Mouse (Mus musculus): ENCODE measurements around the gene Nr6a1. TPM values are rescaled to one million over a fixed set of nuclear protein-coding genes. Genes with fewer than 3 reads are reported as not detected.

The Nr6a1 gene
- polyA plus RNA-seq, 1 experiment: 0.74 TPM

DNA sequence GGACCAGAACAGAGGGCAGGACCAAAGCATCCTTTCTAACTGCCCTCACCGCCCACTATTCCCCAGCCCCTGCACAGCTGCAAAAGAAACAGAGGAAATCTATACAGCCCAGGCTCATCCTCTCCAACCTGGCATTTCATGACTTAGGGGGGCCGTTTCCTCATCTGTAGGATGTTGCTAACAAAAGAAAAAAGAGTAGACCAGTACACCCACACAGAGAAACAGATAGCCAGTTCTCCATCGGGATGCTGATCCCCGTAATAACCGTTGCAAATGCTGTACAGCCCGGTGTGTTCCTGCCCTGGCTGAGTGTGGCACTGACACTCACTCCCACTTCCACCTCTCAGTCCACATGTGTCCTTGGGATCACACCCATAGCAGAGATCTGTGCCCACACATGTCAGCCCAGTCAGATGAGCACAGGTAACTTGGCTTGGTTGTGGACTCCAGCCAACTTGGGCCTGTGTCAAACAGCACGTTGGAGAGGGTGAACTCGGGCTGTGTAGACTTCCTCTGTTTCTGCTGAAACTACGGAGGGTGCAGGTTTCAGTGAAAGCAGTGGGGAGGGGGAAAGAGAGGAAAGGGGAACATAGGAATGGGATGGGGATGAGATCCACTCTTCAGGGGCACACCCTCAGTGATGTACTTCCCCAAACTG, 9.4 kb upstream of the Nr6a1 start:
- no peak overlapping the region for H3ac ChIP-seq (ENCODE audit: control insufficient read depth, insufficient read length, low read depth)
- H3K4me3 ChIP-seq (ENCODE audit: insufficient read depth, poor library complexity, severe bottlenecking): no peak overlapping the region
- H3K36me3 ChIP-seq (ENCODE audit: control insufficient read depth, insufficient read depth): no peaks in the 10 kb centered on the region
- no peaks in the 10 kb centered on the region for H3K79me2 ChIP-seq (ENCODE audit: control insufficient read depth, insufficient read depth)
- no peaks in the 10 kb centered on the region for H3K27me3 ChIP-seq (ENCODE audit: control insufficient read depth, insufficient read depth, insufficient read length)
- no peak for TF ChIP-seq FOSL1 (IDR thresholded peaks at IDR 0.05; ENCODE audit: insufficient read depth, low read length, poor library complexity, severe bottlenecking)
- no peak for TF ChIP-seq MYOG (IDR thresholded peaks at IDR 0.05; ENCODE audit: control insufficient read depth, extremely low read depth, insufficient read length)
- no peak for TF ChIP-seq CEBPB (IDR thresholded peaks at IDR 0.05; ENCODE audit: low read depth)
- TF ChIP-seq CTCF (IDR thresholded peaks at IDR 0.05; ENCODE audit: control insufficient read depth, insufficient read depth, insufficient read length): no peak
- no peak for TF ChIP-seq MAX (IDR thresholded peaks at IDR 0.05)
- TF ChIP-seq USF1 (IDR thresholded peaks at IDR 0.05; ENCODE audit: low read depth): no peak
- no peak for TF ChIP-seq MYOD1 (IDR thresholded peaks at IDR 0.05; ENCODE audit: control insufficient read depth, insufficient read length, low read depth)
- no peaks in the 10 kb centered on the region for H3K79me3 ChIP-seq (ENCODE audit: low read depth)

GRCm38 (mm10) chr2:38934936-38935335, 7.4 kb upstream of the Nr6a1 start:
- Histone ChIP-seq H3K36me3 (ENCODE audit: control insufficient read depth, insufficient read depth) (no peaks in the 10 kb centered on the region), H3K79me3 (ENCODE audit: low read depth) (no peaks in the 10 kb centered on the region), H3ac (ENCODE audit: control insufficient read depth, insufficient read length, low read depth) (no peak overlapping the region), H3K79me2 (ENCODE audit: control insufficient read depth, insufficient read depth) (no peaks in the 10 kb centered on the region), H3K4me3 (ENCODE audit: insufficient read depth, poor library complexity, severe bottlenecking) (no peak overlapping the region), H3K27me3 (ENCODE audit: control insufficient read depth, insufficient read depth, insufficient read length) (no peaks in the 10 kb centered on the region)
- no peak for TF ChIP-seq MYOD1 (IDR thresholded peaks at IDR 0.05; ENCODE audit: control insufficient read depth, insufficient read length, low read depth)
- TF ChIP-seq MAX (IDR thresholded peaks at IDR 0.05): no peak

DNA sequence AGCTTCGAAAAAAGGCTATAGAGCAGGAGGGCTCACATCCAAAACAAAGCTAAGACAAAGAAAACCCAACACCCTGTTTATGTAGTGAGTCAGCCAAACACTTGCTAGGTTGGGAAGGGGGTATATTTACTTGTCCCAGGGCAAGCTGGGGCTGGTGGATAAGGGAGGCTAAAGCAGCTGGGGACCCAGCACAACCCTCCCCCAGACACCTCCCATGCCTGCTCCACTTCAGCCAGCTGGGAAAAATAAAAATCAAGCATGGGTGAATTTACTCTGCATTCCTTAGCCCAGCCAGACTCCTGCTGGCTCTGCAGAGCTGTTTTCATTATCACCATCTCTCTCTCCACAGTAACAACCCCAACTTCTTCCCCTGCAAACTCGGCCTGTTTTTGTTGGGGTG, 6.4 kb upstream of the Nr6a1 start:
- Histone ChIP-seq H3K79me2 (ENCODE audit: control insufficient read depth, insufficient read depth) (no peaks in the 10 kb centered on the region), H3ac (ENCODE audit: control insufficient read depth, insufficient read length, low read depth) (no peak overlapping the region), H3K27me3 (ENCODE audit: control insufficient read depth, insufficient read depth, insufficient read length) (no peaks in the 10 kb centered on the region), H3K79me3 (ENCODE audit: low read depth) (no peaks in the 10 kb centered on the region), H3K36me3 (ENCODE audit: control insufficient read depth, insufficient read depth) (no peaks in the 10 kb centered on the region), H3K4me3 (ENCODE audit: insufficient read depth, poor library complexity, severe bottlenecking) (no peak overlapping the region)
- TF ChIP-seq FOSL1 (IDR thresholded peaks at IDR 0.05; ENCODE audit: insufficient read depth, low read length, poor library complexity, severe bottlenecking) (peak; percentile 33), USF1 (IDR thresholded peaks at IDR 0.05; ENCODE audit: low read depth) (no peak)

DNA sequence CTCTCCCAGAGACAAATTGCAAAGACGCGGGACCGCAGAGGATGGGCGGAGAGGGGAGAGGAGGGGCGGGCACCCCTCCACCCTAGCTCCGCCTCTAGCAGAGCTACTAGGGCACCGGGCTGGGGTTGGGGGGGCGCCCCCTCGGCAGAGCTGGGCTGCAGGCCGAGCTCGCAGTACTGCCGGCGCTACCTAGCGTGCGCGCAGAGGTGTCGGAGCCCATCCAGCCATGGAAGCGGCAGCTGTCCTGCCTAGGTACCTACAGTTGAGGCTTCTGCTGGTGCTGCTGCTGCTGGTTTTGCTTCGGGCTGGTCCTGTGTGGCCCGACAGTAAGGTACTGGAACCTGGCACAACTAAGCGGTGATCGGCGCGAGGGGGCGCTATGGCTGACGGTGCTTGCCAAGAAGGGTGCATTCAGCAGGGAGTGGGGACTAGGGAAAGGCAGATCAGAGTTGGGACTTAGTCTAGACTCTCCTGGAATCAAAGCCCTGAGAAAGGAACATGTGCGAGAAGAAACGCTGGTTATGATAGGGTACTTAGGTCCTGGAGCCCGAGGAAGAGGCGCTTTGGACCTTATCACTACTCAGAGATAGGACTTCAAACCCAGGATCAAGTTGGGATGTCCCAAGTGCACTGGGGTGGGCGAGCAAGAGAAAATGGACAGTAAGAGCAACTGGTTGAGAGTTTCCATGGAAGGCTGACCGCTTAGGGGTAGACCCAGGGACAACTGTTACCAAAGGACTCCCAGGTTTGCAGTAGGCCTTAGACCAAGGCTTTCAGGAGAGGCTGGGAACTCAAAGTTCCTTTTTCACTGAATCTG, 4.6 kb upstream of the Nr6a1 start, which contains the start of gene Olfml2a:
Gene Olfml2a, plus strand, starts transcription at position 128 of the 817 bp plus-strand sequence.
- no peaks in the 10 kb centered on the region for H3K36me3 ChIP-seq (ENCODE audit: control insufficient read depth, insufficient read depth)
- H3ac ChIP-seq (ENCODE audit: control insufficient read depth, insufficient read length, low read depth): no peak within 1 kb of the TSS
- H3K79me3 ChIP-seq (ENCODE audit: low read depth): no peaks in the 10 kb centered on the region
- H3K79me2 ChIP-seq (ENCODE audit: control insufficient read depth, insufficient read depth): no peaks in the 10 kb centered on the region
- H3K27me3 ChIP-seq (ENCODE audit: control insufficient read depth, insufficient read depth, insufficient read length): no peaks in the 10 kb centered on the region
- no peak within 1 kb of the TSS for H3K4me3 ChIP-seq (ENCODE audit: insufficient read depth, poor library complexity, severe bottlenecking)
- TF ChIP-seq CTCF (IDR thresholded peaks at IDR 0.05; ENCODE audit: control insufficient read depth, insufficient read depth, insufficient read length) (peak; percentile 26), MYOG (IDR thresholded peaks at IDR 0.05; ENCODE audit: control insufficient read depth, extremely low read depth, insufficient read length) (no peak)

GRCm38 (mm10) chr2:38930269-38930668, 2.8 kb upstream of the Nr6a1 start:
- Histone ChIP-seq H3K27me3 (ENCODE audit: control insufficient read depth, insufficient read depth, insufficient read length) (no peaks in the 10 kb centered on the region), H3ac (ENCODE audit: control insufficient read depth, insufficient read length, low read depth) (no peak overlapping the region), H3K4me3 (ENCODE audit: insufficient read depth, poor library complexity, severe bottlenecking) (no peak overlapping the region), H3K36me3 (ENCODE audit: control insufficient read depth, insufficient read depth) (no peaks in the 10 kb centered on the region), H3K79me3 (ENCODE audit: low read depth) (no peaks in the 10 kb centered on the region), H3K79me2 (ENCODE audit: control insufficient read depth, insufficient read depth) (peaks cover 8% of the 10 kb centered on the region)
- TF ChIP-seq CEBPB (IDR thresholded peaks at IDR 0.05; ENCODE audit: low read depth): no peak
- TF ChIP-seq USF1 (IDR thresholded peaks at IDR 0.05; ENCODE audit: low read depth): no peak
- TF ChIP-seq MYOG (IDR thresholded peaks at IDR 0.05; ENCODE audit: control insufficient read depth, extremely low read depth, insufficient read length): no peak
- no peak for TF ChIP-seq FOSL1 (IDR thresholded peaks at IDR 0.05; ENCODE audit: insufficient read depth, low read length, poor library complexity, severe bottlenecking)
- TF ChIP-seq MAX (IDR thresholded peaks at IDR 0.05): no peak
- TF ChIP-seq MYOD1 (IDR thresholded peaks at IDR 0.05; ENCODE audit: control insufficient read depth, insufficient read length, low read depth): no peak
- TF ChIP-seq CTCF (IDR thresholded peaks at IDR 0.05; ENCODE audit: control insufficient read depth, insufficient read depth, insufficient read length): no peak
